Mouse (Mus musculus) kidney, embryonic 16.5 days (tissue): ENCODE results near the gene Cpn2. TPM values are rescaled to one million over a fixed set of nuclear protein-coding genes. Genes with fewer than 3 reads are reported as not detected.

Experiments used
- ATAC-seq: fragments of 200-750 bp; cut with Nextera tagmentation; 2 replicates; pipeline ENCODE4 v1.8.0; 2017; ENCODE audit warnings: moderate TSS enrichment; ENCODE audit not compliant: low FRiP score, low TSS enrichment
- H3K27ac ChIP-seq: fragments of 300-500 bp; sonication (generic); 2 replicates; pipeline ENCODE4 v1.5.1; 2014; ENCODE audit warnings: low read length
- H3K27me3 ChIP-seq: fragments of 300-500 bp; sonication (generic); 2 replicates; pipeline ENCODE4 v1.6.1; 2014; ENCODE audit warnings: low read length, control low read depth, mixed read lengths; ENCODE audit not compliant: insufficient read depth
- H3K36me3 ChIP-seq: fragments of 300-500 bp; sonication (generic); 2 replicates; pipeline ENCODE4 v1.6.1; 2014; ENCODE audit warnings: low read length, control low read depth, mixed read lengths; ENCODE audit not compliant: insufficient read depth
- H3K4me1 ChIP-seq: fragments of 300-500 bp; sonication (generic); 2 replicates; pipeline ENCODE4 v1.6.1; 2014; ENCODE audit warnings: low read length, control low read depth, mixed read lengths; ENCODE audit not compliant: insufficient read depth
- H3K4me2 ChIP-seq: fragments of 300-500 bp; sonication (generic); replicated peaks from 2 replicates; pipeline ENCODE4 v1.6.1; 2014; ENCODE audit warnings: low read depth, low read length
- H3K4me3 ChIP-seq: fragments of 300-500 bp; sonication (generic); 2 replicates; pipeline ENCODE4 v1.5.1; 2014; ENCODE audit warnings: mild to moderate bottlenecking, low read length
- H3K9ac ChIP-seq: fragments of 300-500 bp; sonication (generic); replicated peaks from 2 replicates; pipeline ENCODE4 v1.6.1; 2014; ENCODE audit warnings: low read length
- H3K9me3 ChIP-seq: fragments of 300-500 bp; sonication (generic); 2 replicates; pipeline ENCODE4 v1.6.1; 2016; ENCODE audit warnings: low read length, control low read depth
- WGBS: fragments of 180-500 bp; shearing (Covaris S2); extraction: QIAGEN DNeasy Blood & Tissue Kit; methylation state at CpG from one replicate; pipeline ENCODE4 v1.1.7; 2014; 5-methylcytosine and 5-hydroxymethylcytosine counted together
- polyA plus RNA-seq: library from polyadenylated mRNA; unstranded; fragments of >200 nt; fragmentation: Nextera tagmentation; extraction: Ambion mirVana; gene quantifications from 2 replicates; pipeline ENCODE4 v1.2.1, GENCODE M21; 2015

The Cpn2 gene
- polyA plus RNA-seq, 1 experiment from 2014 or later = not detected

DNA sequence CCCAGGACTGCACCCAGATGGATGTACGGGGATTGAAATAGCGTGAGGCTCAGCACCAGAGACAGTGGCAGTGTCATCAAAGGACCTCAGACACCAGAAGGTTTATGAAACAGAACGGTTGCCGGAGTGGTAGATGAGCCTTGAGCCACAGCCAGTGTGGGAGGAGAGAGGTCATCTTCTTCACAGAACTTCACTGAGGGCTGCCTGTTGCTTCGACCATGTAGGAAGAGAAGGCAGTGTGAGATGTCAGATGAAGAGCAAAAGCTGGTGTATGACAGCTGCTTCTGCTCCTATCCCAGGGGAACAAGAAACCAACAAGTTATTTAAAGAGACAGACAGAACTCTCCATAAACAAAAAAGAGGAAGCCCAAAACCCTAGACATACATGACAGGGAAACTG, 36.9 kb upstream of the Cpn2 start:
- peaks cover 42% of the 10 kb centered on the region for H3K27me3 ChIP-seq
- no peaks in the 10 kb centered on the region for H3K9me3 ChIP-seq
- no peaks in the 10 kb centered on the region for H3K36me3 ChIP-seq
- ATAC-seq = 0 out of 2 replicates have a peak, but pooled peaks have one; percentile 6
- peaks cover 8% of the 10 kb centered on the region for H3K4me1 ChIP-seq
- H3K4me2 ChIP-seq = no peak overlapping the region
- H3K9ac ChIP-seq = no peak overlapping the region
- no peak overlapping the region for H3K4me3 ChIP-seq
- no peak overlapping the region for H3K27ac ChIP-seq
- WGBS = 26% methylated on average over 5 of the region's 5 CpGs

DNA sequence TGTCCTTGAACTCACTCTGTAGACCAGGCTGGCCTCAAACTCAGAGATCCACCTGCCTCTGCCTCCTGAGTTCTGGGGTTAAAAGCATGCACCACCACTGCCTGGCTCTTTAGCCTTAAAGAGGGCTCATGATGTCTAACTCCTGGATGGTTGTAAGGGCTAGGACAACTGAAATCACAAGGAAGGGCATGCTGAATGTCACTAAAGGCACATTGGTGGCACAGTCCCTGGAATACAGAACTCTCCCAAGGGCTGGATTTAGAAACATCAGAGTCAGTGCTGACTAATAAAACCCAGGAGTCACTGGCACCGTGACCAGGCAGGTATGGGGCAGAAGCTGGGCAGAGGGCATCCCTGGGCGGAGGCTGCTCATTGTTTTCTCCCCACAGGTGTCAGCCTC, 36.1 kb upstream of the Cpn2 start:
- Histone ChIP-seq H3K4me3 (no peak overlapping the region), H3K9me3 (no peaks in the 10 kb centered on the region), H3K4me2 (no peak overlapping the region), H3K9ac (no peak overlapping the region), H3K36me3 (no peaks in the 10 kb centered on the region), H3K4me1 (peaks cover 4% of the 10 kb centered on the region), H3K27me3 (peaks cover 34% of the 10 kb centered on the region), H3K27ac (no peak overlapping the region)
- 71% methylated on average over 2 of the region's 2 CpGs for WGBS
- ATAC-seq = no peak

DNA sequence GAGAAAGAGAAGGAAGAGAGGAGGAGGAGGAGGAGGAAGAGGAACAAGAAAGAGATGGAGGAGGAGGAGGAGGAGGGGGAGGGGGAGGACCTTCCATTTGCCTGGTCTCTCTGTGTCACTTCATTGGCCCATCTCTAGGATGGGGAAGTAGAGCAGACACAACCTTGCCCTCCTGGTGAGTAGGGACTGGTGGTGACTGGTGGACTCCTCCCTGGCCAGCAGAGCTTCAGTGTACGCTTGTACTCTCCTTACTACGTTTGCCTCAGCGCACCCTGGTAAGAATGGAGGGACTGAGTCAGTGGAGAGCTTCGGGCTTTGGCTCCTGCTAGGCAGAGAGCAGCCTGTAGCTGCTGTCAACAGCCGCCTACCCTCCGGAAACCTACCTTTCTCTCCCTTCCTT, 35.4 kb upstream of the Cpn2 start:
- H3K9ac ChIP-seq = no peak overlapping the region
- no peak overlapping the region for H3K4me2 ChIP-seq
- no peaks in the 10 kb centered on the region for H3K9me3 ChIP-seq
- H3K27ac ChIP-seq = no peak overlapping the region
- no peaks in the 10 kb centered on the region for H3K36me3 ChIP-seq
- ATAC-seq = no peak
- H3K27me3 ChIP-seq = peaks cover 26% of the 10 kb centered on the region
- H3K4me3 ChIP-seq = no peak overlapping the region
- H3K4me1 ChIP-seq = no peaks in the 10 kb centered on the region
- WGBS = 86% methylated on average over 6 of the region's 6 CpGs

DNA sequence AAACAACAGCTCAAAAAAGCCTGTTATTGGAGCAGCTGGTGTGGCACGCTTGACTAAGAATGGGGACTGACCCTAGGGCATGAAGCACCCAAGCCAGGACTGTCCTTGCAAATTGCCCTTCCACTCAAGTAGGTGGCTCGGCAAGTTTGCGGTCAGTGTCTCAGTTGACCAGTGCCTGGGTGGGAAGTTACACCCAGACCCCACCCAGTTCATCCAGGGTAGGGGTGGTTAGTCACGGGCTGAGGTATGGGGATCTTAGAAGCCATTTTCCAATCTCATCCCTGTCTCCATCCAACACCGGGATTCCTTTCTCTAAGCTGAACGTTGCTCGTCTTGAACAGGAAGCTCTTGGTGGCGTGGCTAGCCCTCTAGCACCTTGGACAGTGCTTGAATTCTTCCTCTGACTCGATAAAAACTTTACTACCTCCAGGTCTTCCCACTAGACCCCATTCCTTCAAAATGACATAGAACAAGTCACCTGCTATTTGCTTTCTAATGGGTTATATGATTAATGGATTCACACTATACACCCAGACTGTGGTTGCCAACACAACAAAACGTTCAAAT, 32.5 kb upstream of the Cpn2 start:
- H3K9me3 ChIP-seq = no peaks in the 10 kb centered on the region
- no peaks in the 10 kb centered on the region for H3K4me1 ChIP-seq
- ATAC-seq = no peak
- no peak overlapping the region for H3K9ac ChIP-seq
- no peak overlapping the region for H3K4me3 ChIP-seq
- 0 out of 2 replicates have a peak, but pooled peaks cover 4% of the 10 kb centered on the region for H3K27me3 ChIP-seq
- WGBS = 60% methylated on average over 10 of the region's 10 CpGs
- no peak overlapping the region for H3K27ac ChIP-seq
- no peak overlapping the region for H3K4me2 ChIP-seq
- no peaks in the 10 kb centered on the region for H3K36me3 ChIP-seq

DNA sequence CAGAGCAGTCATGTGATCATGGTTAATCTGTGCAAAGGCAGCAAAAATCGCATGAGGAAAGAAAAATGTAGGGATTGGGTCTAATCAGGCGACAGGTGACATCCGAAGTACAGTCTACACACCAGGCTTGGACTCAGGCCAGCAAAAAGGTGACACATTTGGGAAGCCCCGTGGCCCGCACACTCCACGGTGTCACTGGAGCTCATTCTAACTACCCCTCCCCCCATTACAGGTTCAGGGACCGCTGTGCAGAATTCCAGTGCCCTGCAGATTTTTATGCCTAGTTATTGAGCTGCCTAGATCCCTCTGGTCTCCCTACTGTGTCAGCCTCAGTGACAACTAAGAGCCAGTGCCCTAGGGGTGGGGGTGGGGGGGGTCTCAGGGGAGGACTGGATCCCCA, 30.2 kb upstream of the Cpn2 start:
- ATAC-seq = no peak
- H3K27me3 ChIP-seq = no peaks in the 10 kb centered on the region
- no peak overlapping the region for H3K4me2 ChIP-seq
- no peak overlapping the region for H3K4me3 ChIP-seq
- H3K9me3 ChIP-seq = no peaks in the 10 kb centered on the region
- no peaks in the 10 kb centered on the region for H3K4me1 ChIP-seq
- no peak overlapping the region for H3K9ac ChIP-seq
- no peak overlapping the region for H3K27ac ChIP-seq
- 83% methylated on average over 7 of the region's 7 CpGs for WGBS
- H3K36me3 ChIP-seq = no peaks in the 10 kb centered on the region

DNA sequence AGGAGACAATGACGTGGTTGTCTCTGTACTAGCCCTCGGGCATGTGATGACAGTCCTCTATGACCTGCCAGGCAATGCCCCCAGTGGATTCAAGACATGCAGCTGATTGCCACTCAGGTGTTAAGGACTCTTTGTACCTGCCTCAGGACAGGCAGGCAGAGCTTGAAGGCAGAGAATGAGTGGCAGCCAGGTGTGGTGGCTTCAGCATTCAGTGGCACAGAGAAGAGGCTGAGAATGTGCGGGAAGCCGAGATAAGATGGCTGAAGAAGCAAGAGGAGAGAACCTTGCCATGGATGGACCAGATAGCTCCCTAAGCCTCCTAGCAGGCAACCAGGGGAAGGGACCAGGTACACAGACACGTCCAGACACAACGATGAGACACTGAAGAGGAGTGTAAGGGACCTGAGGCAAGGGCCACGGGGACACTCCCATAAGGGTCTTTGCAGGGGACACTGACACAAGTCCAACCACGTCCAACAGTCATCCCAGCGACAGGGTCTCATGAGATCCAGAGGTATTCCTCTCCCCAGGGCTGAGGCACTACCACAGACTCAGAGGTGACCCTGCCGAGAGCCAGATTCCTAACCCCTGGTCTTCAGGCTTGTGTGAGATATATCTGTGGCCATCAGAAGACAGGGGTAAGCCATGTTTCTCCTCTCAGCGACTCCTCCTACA, 29.4 kb upstream of the Cpn2 start:
- Histone ChIP-seq H3K9me3 (no peaks in the 10 kb centered on the region), H3K27ac (no peak overlapping the region), H3K27me3 (no peaks in the 10 kb centered on the region), H3K4me3 (no peak overlapping the region), H3K36me3 (no peaks in the 10 kb centered on the region), H3K4me2 (no peak overlapping the region), H3K4me1 (no peaks in the 10 kb centered on the region), H3K9ac (no peak overlapping the region)
- no peak for ATAC-seq
- 90% methylated on average over 11 of the region's 11 CpGs for WGBS

DNA sequence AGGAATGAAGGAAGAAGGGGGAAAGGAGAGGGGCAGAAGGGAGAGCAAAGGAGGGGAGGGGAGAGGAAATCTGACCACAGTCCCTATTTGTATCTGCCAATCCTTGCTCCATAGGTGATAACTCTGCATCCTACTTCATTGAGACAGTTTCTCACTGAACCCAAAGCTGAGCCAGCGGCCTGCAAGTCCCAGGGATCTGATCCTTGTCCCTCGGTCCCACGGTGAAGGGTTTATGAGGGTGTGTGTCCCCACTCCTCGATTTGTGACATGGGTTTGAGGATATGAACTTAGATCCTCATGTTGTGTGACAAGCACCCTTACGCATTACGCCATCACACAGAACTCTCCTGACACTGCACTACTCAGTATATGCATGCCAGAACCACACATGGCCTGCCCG, 27.8 kb upstream of the Cpn2 start:
- WGBS = 91% methylated on average over 7 of the region's 7 CpGs
- H3K27me3 ChIP-seq = no peaks in the 10 kb centered on the region

DNA sequence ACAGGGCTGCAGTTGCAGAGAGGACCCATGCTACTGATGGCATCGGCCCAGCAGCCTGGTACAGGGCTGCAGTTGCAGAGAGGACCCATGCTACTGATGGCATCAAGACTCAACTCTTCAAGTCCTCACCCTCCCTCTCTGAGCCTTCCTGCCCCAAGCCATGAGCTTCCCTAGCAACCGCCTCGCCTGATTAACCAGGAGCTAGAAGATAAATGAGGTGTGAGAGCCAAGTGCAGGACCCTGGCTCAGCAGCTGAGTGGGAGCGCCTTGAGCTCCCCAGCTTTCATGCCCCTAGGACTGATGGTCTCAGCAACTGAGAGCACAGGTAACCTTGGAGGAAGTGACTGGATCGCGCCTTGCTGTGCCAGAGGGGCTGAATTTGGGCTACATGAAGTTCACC, 23.1 kb upstream of the Cpn2 start:
- H3K27me3 ChIP-seq = 0 out of 2 replicates have a peak, but pooled peaks cover under 1% of the 10 kb centered on the region
- no peak overlapping the region for H3K4me3 ChIP-seq
- H3K36me3 ChIP-seq = no peaks in the 10 kb centered on the region
- 45% methylated on average over 6 of the region's 6 CpGs for WGBS
- H3K9me3 ChIP-seq = no peaks in the 10 kb centered on the region
- peak; percentile 79 for ATAC-seq
- no peak overlapping the region for H3K27ac ChIP-seq
- H3K4me1 ChIP-seq = peaks cover 6% of the 10 kb centered on the region; the same call in 1 of the 2 replicates
- no peak overlapping the region for H3K9ac ChIP-seq
- no peak overlapping the region for H3K4me2 ChIP-seq

More for the DNA sequence above, 27.8 kb upstream of the Cpn2 start:
- Histone ChIP-seq H3K36me3 (no peaks in the 10 kb centered on the region), H3K9me3 (no peaks in the 10 kb centered on the region), H3K9ac (no peak overlapping the region), H3K27ac (no peak overlapping the region), H3K4me3 (no peak overlapping the region), H3K4me1 (peaks cover 6% of the 10 kb centered on the region; the same call in 1 of the 2 replicates), H3K4me2 (no peak overlapping the region)
- ATAC-seq = no peak

DNA sequence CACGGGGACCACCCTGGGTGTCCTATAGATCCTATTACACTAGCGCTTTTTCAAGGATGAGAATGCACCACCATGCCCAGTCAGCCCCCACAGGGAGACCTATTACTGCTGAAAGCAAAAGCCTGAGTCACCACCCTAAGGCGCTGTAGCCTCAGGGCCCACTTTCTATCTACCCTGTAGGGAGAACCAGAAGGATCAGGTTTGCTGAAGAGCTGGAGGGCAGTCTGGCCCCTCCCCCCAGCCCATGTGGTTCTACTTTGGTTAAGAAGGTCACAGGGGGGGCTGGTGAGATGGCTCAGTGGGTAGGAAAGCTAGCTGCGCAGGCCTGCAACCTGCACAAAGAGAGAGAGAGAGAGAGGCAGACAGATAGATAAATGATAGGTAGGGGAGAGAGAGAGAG, 18.4 kb upstream of the Cpn2 start:
- 67% methylated on average over 4 of the region's 4 CpGs for WGBS
- ATAC-seq = no peak

DNA sequence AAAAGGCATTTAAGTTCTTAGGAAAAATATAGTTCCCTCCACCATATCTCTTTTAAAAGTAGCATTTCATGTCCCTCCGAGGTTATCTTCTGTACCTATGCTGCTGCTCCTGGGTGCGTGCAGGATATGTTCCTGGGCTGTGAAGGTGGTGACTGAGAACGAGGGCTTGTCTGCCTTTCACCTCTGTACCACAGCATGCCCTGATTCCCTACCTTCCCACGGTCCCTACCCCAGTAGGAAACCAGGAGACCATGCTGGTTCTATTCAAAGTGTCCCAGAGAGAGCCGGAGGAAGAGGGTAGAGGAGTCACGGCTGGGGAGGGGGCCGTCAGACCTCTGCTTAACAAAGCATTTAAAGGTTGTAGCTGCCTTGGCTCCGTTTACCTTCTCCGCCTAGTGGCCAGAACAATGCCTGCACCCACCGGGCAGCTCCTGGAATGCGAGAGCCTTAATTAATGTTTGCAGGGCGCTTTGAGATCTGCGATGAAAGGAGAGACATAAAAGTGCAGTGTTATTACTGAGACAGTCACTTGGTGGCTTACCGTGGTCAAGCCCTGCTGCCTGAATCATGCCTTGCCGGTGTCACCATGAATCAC, 16.5 kb upstream of the Cpn2 start:
- Histone ChIP-seq H3K36me3 (no peaks in the 10 kb centered on the region), H3K4me3 (peak overlapping the region; percentile 17), H3K9me3 (no peaks in the 10 kb centered on the region), H3K27ac (no peak overlapping the region), H3K4me1 (peaks cover 30% of the 10 kb centered on the region), H3K4me2 (peak overlapping the region; percentile 46), H3K9ac (no peak overlapping the region), H3K27me3 (peaks cover 35% of the 10 kb centered on the region)
- ATAC-seq = peak; percentile 44
- WGBS = under 1% methylated on average over 15 of the region's 15 CpGs

More for the DNA sequence above, 18.4 kb upstream of the Cpn2 start:
- H3K27ac ChIP-seq = no peak overlapping the region
- H3K4me3 ChIP-seq = no peak overlapping the region
- no peak overlapping the region for H3K9ac ChIP-seq
- H3K27me3 ChIP-seq = peaks cover 35% of the 10 kb centered on the region
- no peaks in the 10 kb centered on the region for H3K36me3 ChIP-seq
- no peaks in the 10 kb centered on the region for H3K9me3 ChIP-seq
- H3K4me2 ChIP-seq = no peak overlapping the region
- H3K4me1 ChIP-seq = peaks cover 31% of the 10 kb centered on the region
